Mouse (Mus musculus): ENCODE measurements around the gene Atp5e. TPM values are rescaled to one million over a fixed set of nuclear protein-coding genes. Genes with fewer than 3 reads are reported as not detected.

Gene Atp5e
- polyA plus RNA-seq, 1 experiment, result 827 TPM

DNA sequence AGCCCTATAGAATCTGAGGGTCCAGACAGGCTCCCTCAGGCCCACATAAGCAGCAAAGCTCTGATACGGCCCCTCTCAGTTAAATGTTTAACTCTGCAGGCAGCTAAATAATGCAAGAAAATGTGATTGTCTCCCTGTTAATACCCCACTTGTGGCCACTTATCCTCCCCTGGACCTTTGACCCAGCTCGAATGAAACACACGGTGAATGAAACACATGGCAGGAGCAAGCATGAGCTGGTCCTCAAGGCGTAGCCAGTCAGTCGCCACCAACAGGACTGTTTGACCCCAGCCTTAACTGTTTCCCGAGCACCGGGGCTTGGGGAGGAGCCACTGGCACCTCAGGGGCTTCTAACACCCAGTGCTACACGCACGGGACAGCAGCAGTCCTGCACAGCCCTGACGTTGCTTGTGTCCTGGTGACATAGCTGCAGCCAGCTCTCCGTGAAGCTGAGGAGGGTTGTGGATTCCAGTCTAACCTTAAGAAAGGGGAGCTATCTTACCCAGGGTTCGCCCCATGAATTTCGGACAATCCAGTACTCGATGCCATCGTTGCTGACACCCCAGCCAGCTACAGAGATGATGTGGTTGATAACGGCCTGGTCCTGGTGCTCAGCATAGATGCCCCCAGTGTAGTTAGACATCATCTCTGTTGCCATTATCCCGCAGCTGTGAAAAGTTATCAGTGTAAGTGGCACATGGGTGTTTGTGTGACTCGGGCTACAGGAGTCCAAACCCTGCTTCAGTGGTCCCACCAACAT is 35.6 kb downstream of the Atp5e start:
- H3K36me3 ChIP-seq (ENCODE audit: control insufficient read depth, insufficient read depth), result peaks cover 58% of the 10 kb centered on the region
- H3ac ChIP-seq (ENCODE audit: control insufficient read depth, insufficient read length, low read depth), result no peak overlapping the region
- H3K4me3 ChIP-seq (ENCODE audit: insufficient read depth, poor library complexity, severe bottlenecking), result no peak overlapping the region
- H3K27me3 ChIP-seq (ENCODE audit: control insufficient read depth, insufficient read depth, insufficient read length), result no peaks in the 10 kb centered on the region
- H3K79me2 ChIP-seq (ENCODE audit: control insufficient read depth, insufficient read depth), result no peaks in the 10 kb centered on the region
- H3K79me3 ChIP-seq (ENCODE audit: low read depth), result no peaks in the 10 kb centered on the region
- TF ChIP-seq USF1 (IDR thresholded peaks at IDR 0.05; ENCODE audit: low read depth), result no peak
- TF ChIP-seq MAX (IDR thresholded peaks at IDR 0.05), result no peak
- TF ChIP-seq CEBPB (IDR thresholded peaks at IDR 0.05; ENCODE audit: low read depth), result no peak
- no peak for TF ChIP-seq MYOG (IDR thresholded peaks at IDR 0.05; ENCODE audit: control insufficient read depth, extremely low read depth, insufficient read length)
- TF ChIP-seq FOSL1 (IDR thresholded peaks at IDR 0.05; ENCODE audit: insufficient read depth, low read length, poor library complexity, severe bottlenecking), result no peak
- no peak for TF ChIP-seq MYOD1 (IDR thresholded peaks at IDR 0.05; ENCODE audit: control insufficient read depth, insufficient read length, low read depth)
- no peak for TF ChIP-seq CTCF (IDR thresholded peaks at IDR 0.05; ENCODE audit: control insufficient read depth, insufficient read depth, insufficient read length)

DNA sequence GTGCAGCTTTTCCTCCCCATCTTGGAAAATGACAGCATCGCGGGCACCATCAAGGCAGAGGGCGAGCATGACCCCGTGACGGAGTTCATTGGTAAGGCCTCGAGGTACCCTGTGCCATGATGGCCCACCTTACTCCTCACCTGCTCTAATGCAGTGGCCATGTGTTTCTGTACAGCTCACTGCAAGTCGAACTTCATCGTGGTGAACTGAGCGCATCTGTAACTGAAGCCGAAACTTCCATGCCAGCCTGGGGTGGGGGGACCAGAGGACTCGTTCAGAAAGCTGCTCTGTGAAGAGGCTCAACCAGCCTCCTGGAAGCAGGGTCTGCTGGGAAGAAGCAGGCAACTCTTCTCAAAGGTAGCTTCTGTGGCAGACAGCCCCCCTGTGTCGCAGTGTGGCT is 37.0 kb downstream of the Atp5e start:
- H3K79me2 ChIP-seq (ENCODE audit: control insufficient read depth, insufficient read depth), result no peaks in the 10 kb centered on the region
- H3ac ChIP-seq (ENCODE audit: control insufficient read depth, insufficient read length, low read depth), result no peak overlapping the region
- no peak overlapping the region for H3K4me3 ChIP-seq (ENCODE audit: insufficient read depth, poor library complexity, severe bottlenecking)
- no peaks in the 10 kb centered on the region for H3K79me3 ChIP-seq (ENCODE audit: low read depth)
- H3K27me3 ChIP-seq (ENCODE audit: control insufficient read depth, insufficient read depth, insufficient read length), result no peaks in the 10 kb centered on the region
- no peak for TF ChIP-seq MAX (IDR thresholded peaks at IDR 0.05)
- H3K36me3 ChIP-seq (ENCODE audit: control insufficient read depth, insufficient read depth), result peaks cover 66% of the 10 kb centered on the region

DNA sequence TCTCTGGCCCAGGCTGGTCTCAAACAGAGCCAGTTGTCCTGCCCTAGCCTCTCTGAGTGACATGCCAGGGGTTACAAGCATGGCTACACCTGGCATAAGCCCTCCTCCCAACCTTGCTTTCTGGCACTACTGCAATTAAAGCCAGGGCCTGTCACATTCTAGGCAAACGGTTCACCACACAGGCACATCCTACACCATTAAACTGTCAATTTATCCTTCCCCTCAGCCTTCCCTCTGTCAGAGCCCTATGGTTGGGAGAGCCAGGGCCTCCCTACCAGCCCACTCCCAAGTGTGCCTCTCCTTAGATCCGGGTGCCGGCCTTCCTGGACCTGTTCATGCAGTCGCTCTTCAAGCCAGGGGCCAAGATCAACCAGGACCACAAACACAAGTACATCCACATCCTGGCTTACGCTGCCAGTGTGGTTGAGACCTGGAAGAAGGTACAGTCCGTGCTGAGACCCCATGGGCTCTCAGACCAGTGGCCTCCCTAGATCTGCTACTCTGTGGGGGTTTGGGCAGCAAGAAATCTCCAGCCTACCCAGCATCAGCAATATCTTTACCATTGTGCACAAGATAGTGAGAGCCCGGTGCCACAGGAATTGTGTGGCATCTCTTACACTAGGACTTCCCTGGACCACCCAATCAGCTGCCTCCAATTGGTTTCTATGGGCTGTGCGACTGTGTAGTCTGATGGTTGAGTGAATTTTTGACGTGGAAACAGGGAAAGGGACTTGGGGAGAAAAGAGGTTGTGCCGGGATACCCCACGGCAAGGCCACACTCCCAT is 39.4 kb downstream of the Atp5e start:
- no peak for TF ChIP-seq FOSL1 (IDR thresholded peaks at IDR 0.05; ENCODE audit: insufficient read depth, low read length, poor library complexity, severe bottlenecking)
- TF ChIP-seq MYOG (IDR thresholded peaks at IDR 0.05; ENCODE audit: control insufficient read depth, extremely low read depth, insufficient read length), result no peak
- TF ChIP-seq USF1 (IDR thresholded peaks at IDR 0.05; ENCODE audit: low read depth), result no peak
- TF ChIP-seq CTCF (IDR thresholded peaks at IDR 0.05; ENCODE audit: control insufficient read depth, insufficient read depth, insufficient read length), result no peak
- TF ChIP-seq CEBPB (IDR thresholded peaks at IDR 0.05; ENCODE audit: low read depth), result no peak
- no peak for TF ChIP-seq MAX (IDR thresholded peaks at IDR 0.05)
- no peak for TF ChIP-seq MYOD1 (IDR thresholded peaks at IDR 0.05; ENCODE audit: control insufficient read depth, insufficient read length, low read depth)
- Histone ChIP-seq H3K79me3 (ENCODE audit: low read depth) (peaks cover under 1% of the 10 kb centered on the region), H3K36me3 (ENCODE audit: control insufficient read depth, insufficient read depth) (peaks cover 61% of the 10 kb centered on the region)

DNA sequence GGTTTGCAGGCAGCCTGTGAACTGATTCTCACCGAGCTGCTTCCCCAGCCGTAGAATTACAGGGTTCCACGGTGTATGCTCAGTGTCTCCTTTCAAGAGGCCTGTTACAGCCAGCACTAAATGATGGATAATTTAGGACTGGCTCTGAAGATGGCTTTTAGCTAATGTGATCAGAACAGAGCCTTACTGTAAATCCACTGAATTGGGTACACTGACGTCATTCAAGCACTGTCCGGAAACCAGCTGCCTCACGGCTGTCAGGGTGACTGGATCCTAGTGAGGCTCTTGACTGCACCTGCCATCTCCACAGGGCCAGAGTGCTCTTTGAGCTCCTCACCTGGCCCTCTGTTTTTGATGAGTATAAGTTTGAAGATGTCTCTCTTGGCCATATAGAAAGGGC is 42.8 kb downstream of the Atp5e start:
- no peak for TF ChIP-seq CEBPB (IDR thresholded peaks at IDR 0.05; ENCODE audit: low read depth)
- TF ChIP-seq FOSL1 (IDR thresholded peaks at IDR 0.05; ENCODE audit: insufficient read depth, low read length, poor library complexity, severe bottlenecking), result no peak
- no peak for TF ChIP-seq MAX (IDR thresholded peaks at IDR 0.05)
- TF ChIP-seq MYOD1 (IDR thresholded peaks at IDR 0.05; ENCODE audit: control insufficient read depth, insufficient read length, low read depth), result no peak
- no peak for TF ChIP-seq CTCF (IDR thresholded peaks at IDR 0.05; ENCODE audit: control insufficient read depth, insufficient read depth, insufficient read length)
- TF ChIP-seq USF1 (IDR thresholded peaks at IDR 0.05; ENCODE audit: low read depth), result no peak
- no peak for TF ChIP-seq MYOG (IDR thresholded peaks at IDR 0.05; ENCODE audit: control insufficient read depth, extremely low read depth, insufficient read length)
- Histone ChIP-seq H3K4me3 (ENCODE audit: insufficient read depth, poor library complexity, severe bottlenecking) (no peak overlapping the region), H3K79me2 (ENCODE audit: control insufficient read depth, insufficient read depth) (peaks cover 37% of the 10 kb centered on the region), H3ac (ENCODE audit: control insufficient read depth, insufficient read length, low read depth) (no peak overlapping the region), H3K36me3 (ENCODE audit: control insufficient read depth, insufficient read depth) (peaks cover 28% of the 10 kb centered on the region), H3K27me3 (ENCODE audit: control insufficient read depth, insufficient read depth, insufficient read length) (no peaks in the 10 kb centered on the region), H3K79me3 (ENCODE audit: low read depth) (peaks cover 16% of the 10 kb centered on the region)

More for the DNA sequence above, 39.4 kb downstream of the Atp5e start:
- H3ac ChIP-seq (ENCODE audit: control insufficient read depth, insufficient read length, low read depth), result no peak overlapping the region
- no peak overlapping the region for H3K4me3 ChIP-seq (ENCODE audit: insufficient read depth, poor library complexity, severe bottlenecking)
- no peaks in the 10 kb centered on the region for H3K27me3 ChIP-seq (ENCODE audit: control insufficient read depth, insufficient read depth, insufficient read length)
- H3K79me2 ChIP-seq (ENCODE audit: control insufficient read depth, insufficient read depth), result peaks cover 5% of the 10 kb centered on the region

DNA sequence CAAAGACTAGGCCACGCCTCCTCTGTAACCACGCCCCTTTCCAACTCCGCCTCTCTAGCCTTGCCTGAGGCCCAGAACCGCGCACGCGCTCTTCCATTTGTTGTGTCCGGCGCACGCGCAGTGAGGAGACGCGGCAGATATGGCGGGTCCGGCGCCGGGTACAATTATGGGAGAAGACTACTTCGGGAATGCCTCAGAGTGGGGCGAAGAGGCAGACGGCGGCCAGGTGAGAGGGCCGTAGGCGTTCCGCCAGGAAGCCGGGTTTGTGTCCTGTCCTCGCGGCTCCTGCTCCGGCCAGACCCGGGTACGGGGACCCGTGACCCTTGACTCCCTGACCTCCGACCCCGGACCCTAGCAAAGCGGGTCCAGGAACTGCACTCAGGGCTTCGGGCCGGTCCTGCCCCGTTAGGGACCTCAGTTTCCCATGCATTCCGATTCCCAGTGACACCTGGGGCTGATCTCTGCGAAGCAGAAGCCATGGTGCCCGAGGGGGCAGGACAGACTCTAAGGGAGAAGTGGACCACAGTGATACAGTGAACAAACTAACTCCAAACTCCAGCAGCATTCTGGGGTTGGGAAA is 48.1 kb downstream of the Atp5e start, which contains the start of gene Nelfcd:
Nelfcd (plus strand) TSS at position 74 of the 580 bp plus-strand sequence.
- peaks cover 4% of the 10 kb centered on the region for H3K27me3 ChIP-seq (ENCODE audit: control insufficient read depth, insufficient read depth, insufficient read length)
- H3K36me3 ChIP-seq (ENCODE audit: control insufficient read depth, insufficient read depth), result no peaks in the 10 kb centered on the region
- peak within 1 kb of the TSS; percentile 97 for H3ac ChIP-seq (ENCODE audit: control insufficient read depth, insufficient read length, low read depth)
- H3K79me3 ChIP-seq (ENCODE audit: low read depth), result peaks cover 16% of the 10 kb centered on the region
- peaks cover 42% of the 10 kb centered on the region for H3K79me2 ChIP-seq (ENCODE audit: control insufficient read depth, insufficient read depth)
- TF ChIP-seq CTCF (IDR thresholded peaks at IDR 0.05; ENCODE audit: control insufficient read depth, insufficient read depth, insufficient read length) (no peak), MAX (IDR thresholded peaks at IDR 0.05) (peak; percentile 77)
- H3K4me3 ChIP-seq (ENCODE audit: insufficient read depth, poor library complexity, severe bottlenecking), result peak within 1 kb of the TSS; percentile 96
